Mouse (Mus musculus): ENCODE results near the gene Rmdn3. TPM values are rescaled to one million over a fixed set of nuclear protein-coding genes. Genes with fewer than 3 reads are reported as not detected.
A peak's percentile ranks its signal among the peaks of the same experiment; 100 is the strongest.

The Rmdn3 gene
- polyA plus RNA-seq (2015; fragmentation: Nextera tagmentation; extraction: Ambion mirVana), result 52.0 and 54.2 TPM in 2 replicates

GRCm38 (mm10) chr2:119156681-119157572, at the start of gene Rmdn3:
Rmdn3 (minus strand) TSS chr2:119157034.
- Histone ChIP-seq H3K27me3 (no peaks in the 10 kb centered on the region), H3K4me2 (replicated peaks) (peak within 1 kb of the TSS; percentile 92), H3K36me3 (peaks cover 23% of the 10 kb centered on the region), H3K27ac (replicated peaks) (peak within 1 kb of the TSS; percentile 76), H3K4me3 (peak within 1 kb of the TSS; percentile 94), H3K4me1 (peaks cover 17% of the 10 kb centered on the region), H3K9ac (replicated peaks) (peak within 1 kb of the TSS; percentile 86), H3K9me3 (no peaks in the 10 kb centered on the region)
- WGBS, result under 1% methylated on average over 57 of the region's 57 CpGs
- peak; percentile 92 for ATAC-seq (replicated peaks)

GRCm38 (mm10) chr2:119203871-119204460, 47.1 kb upstream of the Rmdn3 start:
- H3K27me3 ChIP-seq, result no peaks in the 10 kb centered on the region
- no peak for ATAC-seq (replicated peaks)
- H3K36me3 ChIP-seq, result no peaks in the 10 kb centered on the region
- no peak overlapping the region for H3K9ac ChIP-seq (replicated peaks)
- no peak overlapping the region for H3K27ac ChIP-seq (replicated peaks)
- no peak overlapping the region for H3K4me2 ChIP-seq (replicated peaks)
- peaks cover 23% of the 10 kb centered on the region for H3K4me1 ChIP-seq
- no peak overlapping the region for H3K4me3 ChIP-seq
- H3K9me3 ChIP-seq, result no peaks in the 10 kb centered on the region
- 84% methylated on average over 4 of the region's 4 CpGs for WGBS

- peaks cover 25% of the 10 kb centered on the region for H3K4me1 ChIP-seq
- H3K4me3 ChIP-seq, result no peak overlapping the region
- H3K4me2 ChIP-seq (replicated peaks), result no peak overlapping the region
- H3K27ac ChIP-seq (replicated peaks), result no peak overlapping the region
- no peak overlapping the region for H3K9ac ChIP-seq (replicated peaks)
- H3K27me3 ChIP-seq, result no peaks in the 10 kb centered on the region
- H3K36me3 ChIP-seq, result no peaks in the 10 kb centered on the region
- no peak for ATAC-seq (replicated peaks)
- WGBS, result 52% methylated on average over 5 of the region's 5 CpGs
- no peaks in the 10 kb centered on the region for H3K9me3 ChIP-seq
Observed at GRCm38 (mm10) chr2:119202914-119203453, 46.1 kb upstream of the Rmdn3 start.

- Histone ChIP-seq H3K9me3 (no peaks in the 10 kb centered on the region), H3K27me3 (no peaks in the 10 kb centered on the region), H3K27ac (replicated peaks) (no peak overlapping the region), H3K9ac (replicated peaks) (no peak overlapping the region), H3K4me2 (replicated peaks) (no peak overlapping the region), H3K4me1 (peaks cover 20% of the 10 kb centered on the region; the same call in 1 of the 2 replicates), H3K4me3 (no peak overlapping the region), H3K36me3 (no peaks in the 10 kb centered on the region)
- no peak for ATAC-seq (replicated peaks)
- WGBS, result 19% methylated on average over 3 of the region's 3 CpGs
Observed at GRCm38 (mm10) chr2:119198934-119199333, 42.1 kb upstream of the Rmdn3 start.

- H3K4me2 ChIP-seq (replicated peaks), result no peak overlapping the region
- no peaks in the 10 kb centered on the region for H3K36me3 ChIP-seq
- no peak overlapping the region for H3K4me3 ChIP-seq
- H3K9me3 ChIP-seq, result no peaks in the 10 kb centered on the region
- H3K4me1 ChIP-seq, result peaks cover 17% of the 10 kb centered on the region; the same call in 1 of the 2 replicates
- WGBS, result 27% methylated on average over 1 of the region's 1 CpGs
- no peaks in the 10 kb centered on the region for H3K27me3 ChIP-seq
- no peak overlapping the region for H3K9ac ChIP-seq (replicated peaks)
- ATAC-seq (replicated peaks), result no peak
- H3K27ac ChIP-seq (replicated peaks), result no peak overlapping the region
Observed at GRCm38 (mm10) chr2:119198049-119198448, 41.2 kb upstream of the Rmdn3 start.

- no peaks in the 10 kb centered on the region for H3K36me3 ChIP-seq
- WGBS, result 71% methylated on average over 1 of the region's 1 CpGs
- H3K27ac ChIP-seq (replicated peaks), result no peak overlapping the region
- ATAC-seq (replicated peaks), result no peak
- peaks cover 15% of the 10 kb centered on the region; the same call in 1 of the 2 replicates for H3K4me1 ChIP-seq
- no peak overlapping the region for H3K9ac ChIP-seq (replicated peaks)
- H3K27me3 ChIP-seq, result no peaks in the 10 kb centered on the region
- no peak overlapping the region for H3K4me3 ChIP-seq
- no peaks in the 10 kb centered on the region for H3K9me3 ChIP-seq
- H3K4me2 ChIP-seq (replicated peaks), result no peak overlapping the region
Observed at GRCm38 (mm10) chr2:119197493-119197892, 40.7 kb upstream of the Rmdn3 start.

GRCm38 (mm10) chr2:119196316-119197108, 39.7 kb upstream of the Rmdn3 start:
- Histone ChIP-seq H3K4me2 (replicated peaks) (no peak overlapping the region), H3K27ac (replicated peaks) (no peak overlapping the region), H3K9ac (replicated peaks) (no peak overlapping the region), H3K4me3 (no peak overlapping the region), H3K36me3 (no peaks in the 10 kb centered on the region), H3K9me3 (no peaks in the 10 kb centered on the region), H3K4me1 (peaks cover 15% of the 10 kb centered on the region; the same call in 1 of the 2 replicates), H3K27me3 (no peaks in the 10 kb centered on the region)
- no peak for ATAC-seq (replicated peaks)
- 32% methylated on average over 4 of the region's 4 CpGs for WGBS

- 0 out of 2 replicates have a peak, but pooled peaks have one; percentile 51 for ATAC-seq (replicated peaks)
- 83% methylated on average over 5 of the region's 5 CpGs for WGBS
Observed at GRCm38 (mm10) chr2:119194140-119194539, 37.3 kb upstream of the Rmdn3 start.

GRCm38 (mm10) chr2:119190969-119191368, 34.1 kb upstream of the Rmdn3 start:
- H3K9me3 ChIP-seq, result no peaks in the 10 kb centered on the region
- H3K36me3 ChIP-seq, result no peaks in the 10 kb centered on the region
- WGBS, result 90% methylated on average over 5 of the region's 5 CpGs
- no peak overlapping the region for H3K4me2 ChIP-seq (replicated peaks)
- H3K27ac ChIP-seq (replicated peaks), result no peak overlapping the region
- ATAC-seq (replicated peaks), result no peak
- no peak overlapping the region for H3K4me3 ChIP-seq
- H3K4me1 ChIP-seq, result peaks cover 13% of the 10 kb centered on the region
- H3K27me3 ChIP-seq, result no peaks in the 10 kb centered on the region
- H3K9ac ChIP-seq (replicated peaks), result no peak overlapping the region

More at GRCm38 (mm10) chr2:119194140-119194539, 37.3 kb upstream of the Rmdn3 start:
- Histone ChIP-seq H3K36me3 (no peaks in the 10 kb centered on the region), H3K9me3 (no peaks in the 10 kb centered on the region), H3K4me1 (peaks cover 18% of the 10 kb centered on the region), H3K27ac (replicated peaks) (no peak overlapping the region), H3K4me2 (replicated peaks) (no peak overlapping the region), H3K27me3 (no peaks in the 10 kb centered on the region), H3K9ac (replicated peaks) (no peak overlapping the region), H3K4me3 (no peak overlapping the region)

GRCm38 (mm10) chr2:119189029-119189710, 32.3 kb upstream of the Rmdn3 start:
- H3K4me3 ChIP-seq, result peak overlapping the region; percentile 27

GRCm38 (mm10) chr2:119182914-119183313, 26.1 kb upstream of the Rmdn3 start:
- Histone ChIP-seq H3K27ac (replicated peaks) (no peak overlapping the region), H3K27me3 (no peaks in the 10 kb centered on the region), H3K9me3 (no peaks in the 10 kb centered on the region), H3K36me3 (peaks cover 46% of the 10 kb centered on the region), H3K4me1 (no peaks in the 10 kb centered on the region), H3K9ac (replicated peaks) (no peak overlapping the region), H3K4me2 (replicated peaks) (no peak overlapping the region), H3K4me3 (no peak overlapping the region)
- ATAC-seq (replicated peaks), result no peak
- 81% methylated on average over 7 of the region's 7 CpGs for WGBS

More at GRCm38 (mm10) chr2:119189029-119189710, 32.3 kb upstream of the Rmdn3 start:
- peak; percentile 86 for ATAC-seq (replicated peaks)
- H3K27me3 ChIP-seq, result no peaks in the 10 kb centered on the region
- H3K36me3 ChIP-seq, result peaks cover 12% of the 10 kb centered on the region
- H3K9me3 ChIP-seq, result no peaks in the 10 kb centered on the region
- 0 out of 2 replicates have a peak overlapping the region, but pooled peaks have one; percentile 17 for H3K9ac ChIP-seq (replicated peaks)
- peaks cover 11% of the 10 kb centered on the region for H3K4me1 ChIP-seq
- 6% methylated on average over 15 of the region's 15 CpGs for WGBS
- no peak overlapping the region for H3K27ac ChIP-seq (replicated peaks)
- H3K4me2 ChIP-seq (replicated peaks), result peak overlapping the region; percentile 49

All from forebrain, embryonic 15.5 days (tissue).